Mouse (Mus musculus): ENCODE data around the gene Myog.

DNA sequence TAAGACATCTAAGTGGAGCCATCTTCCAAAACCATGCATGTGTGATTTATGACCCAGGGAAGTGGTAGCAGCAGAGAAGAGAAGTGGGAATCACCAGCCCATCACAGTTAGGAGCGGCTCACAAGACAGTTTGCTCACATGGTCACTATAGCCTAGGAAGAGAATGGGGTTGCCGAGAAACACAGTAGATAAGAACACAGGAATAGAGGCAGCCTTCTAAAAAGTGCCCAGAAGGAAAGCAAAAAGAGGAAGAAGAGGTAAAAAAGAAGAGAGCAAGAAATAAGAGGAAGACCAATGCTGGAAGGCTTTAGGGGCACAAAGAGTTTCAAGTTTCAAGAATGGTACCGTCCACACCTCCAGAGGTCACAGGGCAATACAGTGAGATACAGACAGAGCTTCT, 7.4 kb upstream of the Myog start:
- TF ChIP-seq MAFK (IDR thresholded peaks at IDR 0.05; ENCODE audit: insufficient read depth, low read depth, low read length) (no peak), CHD2 (IDR thresholded peaks at IDR 0.05; ENCODE audit: low read depth, low read length) (no peak)

Measured in ES-E14 (cell line).